Mouse (Mus musculus) kidney, adult 8-10 months (tissue): Measurements from ENCODE around the gene Nudt19.
"Not testable (repeated sequence)": the region's sequence is repeated elsewhere in the genome, so short reads cannot be mapped to it uniquely, and the experiment has no call there.

Source experiments
- DNase-seq, 2 experiments: peaks; one replicate each; pipeline ENCODE4 v3.0.0; 2022

Nudt19 gene

GRCm38 (mm10) chr7:35556205-35556603 is at the start of gene Nudt19:
Nudt19 (minus strand) TSS chr7:35556304.
- no peak for DNase-seq

DNA sequence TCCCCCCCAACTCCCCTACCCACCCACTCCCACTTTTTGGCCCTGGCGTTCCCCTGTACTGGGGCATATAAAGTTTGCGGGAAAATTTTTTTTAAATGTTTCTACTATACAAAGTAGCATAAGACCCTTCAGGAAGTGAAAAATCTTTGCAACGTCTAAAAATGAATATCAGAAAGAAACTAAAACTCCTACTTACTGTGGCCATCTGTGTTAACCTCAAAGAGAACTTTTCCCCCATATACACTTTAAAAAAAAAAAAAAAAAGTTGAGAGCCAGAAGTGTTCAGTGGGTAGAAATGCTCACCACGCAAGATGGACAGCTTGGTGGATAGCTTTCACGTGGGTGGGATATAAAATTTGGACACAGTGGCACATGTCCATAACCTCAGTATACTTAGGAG is 46.7 kb upstream of the Nudt19 start:
- no peak for DNase-seq

GRCm38 (mm10) chr7:35601106-35601505 is 45.0 kb upstream of the Nudt19 start:
- no peak for DNase-seq

DNA sequence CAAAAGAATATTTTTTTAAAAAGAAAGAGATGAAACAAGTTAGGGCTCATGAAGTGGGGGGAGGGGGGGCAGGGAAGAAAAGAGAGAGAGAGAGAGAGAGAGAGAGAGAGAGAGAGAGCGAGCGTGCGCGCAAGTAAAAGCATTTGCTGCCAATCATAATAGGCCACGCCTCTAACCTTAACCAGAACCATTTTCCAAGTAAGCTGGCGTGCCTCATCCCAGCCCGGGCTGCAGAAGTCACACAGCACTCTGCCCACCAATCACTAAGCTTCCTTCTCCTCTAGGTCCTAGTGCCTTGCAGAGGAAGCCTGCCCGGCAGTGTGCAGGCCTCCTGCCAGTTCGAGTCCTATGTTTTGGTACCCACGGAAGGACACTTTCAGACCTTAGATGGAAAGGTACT is 43.9 kb upstream of the Nudt19 start:
- no peak for DNase-seq

GRCm38 (mm10) chr7:35599492-35599891 is 43.4 kb upstream of the Nudt19 start:
- no peak for DNase-seq

DNA sequence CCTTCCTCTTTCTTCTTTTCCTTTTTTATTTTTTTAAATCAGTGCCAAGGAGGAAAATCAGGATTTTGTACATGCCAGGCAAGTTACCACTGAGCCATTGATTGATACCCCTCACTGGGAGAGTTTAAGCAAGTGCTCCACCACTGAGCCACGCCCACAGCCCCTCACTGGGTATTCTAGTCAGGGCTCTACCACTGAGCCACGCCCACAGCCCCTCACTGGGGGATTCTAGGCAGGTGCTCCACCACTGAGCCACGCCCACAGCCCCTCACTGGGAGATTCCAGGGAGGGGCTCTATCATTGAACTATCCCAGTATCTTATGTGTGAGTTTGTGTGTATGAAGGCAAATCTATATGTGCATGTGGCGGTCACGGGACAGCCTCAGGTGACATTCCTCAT is 38.2 kb upstream of the Nudt19 start:
- no peak for DNase-seq

- DNase-seq: no peak
Measured at GRCm38 (mm10) chr7:35590731-35591191, 34.7 kb upstream of the Nudt19 start.

GRCm38 (mm10) chr7:35589485-35589884 is 33.4 kb upstream of the Nudt19 start:
- no peak for DNase-seq

DNA sequence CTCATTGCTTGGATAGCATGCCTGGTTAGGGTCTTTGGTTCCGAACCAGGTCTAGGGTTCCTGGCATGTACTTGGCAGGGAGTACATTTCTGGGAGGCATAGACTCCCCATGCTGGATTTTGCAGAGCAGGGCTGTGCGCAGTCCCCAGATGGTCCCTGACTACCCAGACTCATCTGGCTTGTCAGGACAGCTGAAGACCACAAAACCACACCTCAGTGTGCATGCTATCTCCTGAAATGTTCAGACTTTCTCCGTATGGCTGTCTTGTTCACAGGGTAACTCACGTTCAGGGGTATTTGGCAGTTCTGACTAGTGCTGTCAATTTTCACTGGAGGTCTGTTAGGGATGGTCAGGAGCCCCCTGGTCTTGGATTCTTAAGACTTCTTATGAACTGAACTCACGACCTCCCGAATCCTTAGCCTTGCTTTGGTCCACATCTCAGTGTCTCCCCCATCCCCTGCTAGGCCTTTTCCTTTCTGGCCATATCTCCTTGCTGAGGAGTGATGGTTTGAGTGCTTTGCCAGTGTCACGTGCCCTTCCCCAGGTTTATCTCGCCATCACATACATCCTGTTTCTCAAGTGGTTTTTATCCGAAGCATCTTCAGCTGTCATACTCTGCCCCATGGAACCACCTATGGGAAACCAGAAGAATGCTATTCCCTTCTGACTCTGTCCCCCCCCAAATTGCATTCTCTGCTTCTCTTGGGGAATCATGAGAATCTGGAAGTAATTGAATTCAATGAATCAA is 32.8 kb upstream of the Nudt19 start:
- DNase-seq: no peak

DNA sequence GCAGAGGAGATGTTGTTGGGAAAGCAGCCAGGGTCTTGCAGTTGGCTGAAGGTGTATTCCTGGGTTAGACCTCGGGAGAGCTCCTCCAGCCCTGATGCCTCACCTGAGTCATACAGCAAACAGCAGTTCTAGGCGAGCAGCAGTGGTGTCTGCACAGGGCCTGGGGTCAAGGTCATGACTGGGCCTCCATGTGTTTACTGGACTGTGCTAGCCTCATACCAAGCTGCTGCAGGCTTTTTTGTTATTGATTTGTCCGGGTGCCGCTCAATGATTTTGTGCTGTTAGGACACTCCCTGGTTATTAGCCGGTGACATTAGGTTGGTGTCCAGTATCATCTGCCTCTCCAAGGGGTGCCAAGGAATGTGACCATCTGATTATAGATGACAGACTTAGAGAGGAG is 31.6 kb upstream of the Nudt19 start:
- DNase-seq: no peak

- no peak for DNase-seq
Measured at GRCm38 (mm10) chr7:35586906-35587445, 30.9 kb upstream of the Nudt19 start.

GRCm38 (mm10) chr7:35586055-35586905 is 30.2 kb upstream of the Nudt19 start, which contains the start of gene Ankrd27:
Ankrd27 (plus strand) TSS chr7:35586244.
- peak; percentile 97 to 98 for DNase-seq

DNA sequence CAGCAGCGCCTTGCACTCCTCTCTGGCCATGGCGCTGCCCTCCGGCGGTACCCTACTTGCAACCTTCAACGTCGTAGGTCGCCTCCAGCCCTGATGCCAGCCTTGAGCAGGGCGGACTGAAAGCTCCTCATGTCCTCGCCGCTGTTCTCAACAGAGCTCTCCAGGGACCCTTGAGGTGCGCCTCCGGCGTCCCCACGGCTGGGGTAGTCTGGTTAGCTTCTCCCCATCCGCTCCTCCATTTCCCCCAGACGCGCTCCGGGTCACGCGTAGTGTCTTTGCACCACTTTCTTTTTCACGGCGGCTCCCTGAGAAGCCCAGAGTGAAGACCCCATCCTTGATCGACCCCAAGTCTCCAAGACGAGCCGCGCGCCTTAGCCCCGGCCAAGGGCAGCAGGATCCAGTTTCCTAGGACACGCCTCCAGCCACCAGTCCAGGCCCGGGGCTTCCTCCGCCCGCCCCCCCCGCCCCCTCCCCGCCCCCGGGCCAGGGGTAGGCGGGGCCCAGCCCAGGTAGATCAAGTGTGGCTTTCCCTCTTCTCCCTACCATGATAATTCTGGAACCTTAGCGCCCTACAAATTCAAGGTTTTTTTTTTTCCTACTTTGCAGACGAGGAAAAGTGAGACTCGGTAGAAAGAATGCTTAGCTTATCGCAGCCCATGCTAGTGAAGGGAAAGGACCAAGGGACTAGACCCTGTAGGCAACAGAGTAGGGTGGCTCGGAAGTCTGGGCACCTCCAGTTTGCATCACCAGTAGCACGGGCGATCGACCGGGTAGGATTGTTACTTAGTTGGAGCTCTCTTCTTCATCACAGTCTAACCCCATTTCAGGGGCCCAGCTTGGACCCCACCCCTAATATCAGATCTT is 29.3 kb upstream of the Nudt19 start, which contains the start of gene Rgs9bp:
Gene Rgs9bp, minus strand, starts transcription at position 392 of the 864 bp plus-strand sequence.
- DNase-seq: peak; percentile 49 to 51

GRCm38 (mm10) chr7:35584786-35585190 is 28.7 kb upstream of the Nudt19 start:
- DNase-seq: no peak

GRCm38 (mm10) chr7:35584068-35584785 is 28.1 kb upstream of the Nudt19 start:
- DNase-seq: no peak

DNA sequence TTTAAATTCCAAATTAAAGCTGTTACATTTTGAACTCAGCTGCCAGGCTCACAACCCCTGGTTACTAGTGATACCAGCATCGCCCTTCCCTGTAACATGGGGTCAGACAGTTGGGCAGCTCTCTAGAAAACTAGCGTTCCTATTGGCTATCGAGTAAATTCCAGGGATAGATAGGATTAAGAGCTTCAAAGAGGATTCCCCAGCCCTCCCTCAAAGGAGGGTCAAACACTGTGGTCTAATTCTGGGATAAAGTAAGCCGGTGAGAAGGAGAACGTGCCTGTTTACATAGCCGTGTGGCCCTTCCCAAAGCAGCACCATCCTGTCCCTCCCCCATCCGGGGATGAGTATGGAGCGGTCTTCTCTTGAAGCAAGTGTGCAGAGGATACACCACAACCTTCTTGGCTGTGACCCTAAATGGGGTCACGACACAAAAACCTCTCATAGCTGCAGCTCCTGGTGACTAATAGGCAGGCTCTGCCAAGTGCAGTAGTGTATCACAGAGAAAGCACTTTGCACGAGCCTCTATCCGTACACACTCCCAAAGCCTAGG is 27.4 kb upstream of the Nudt19 start:
- DNase-seq: no peak

DNA sequence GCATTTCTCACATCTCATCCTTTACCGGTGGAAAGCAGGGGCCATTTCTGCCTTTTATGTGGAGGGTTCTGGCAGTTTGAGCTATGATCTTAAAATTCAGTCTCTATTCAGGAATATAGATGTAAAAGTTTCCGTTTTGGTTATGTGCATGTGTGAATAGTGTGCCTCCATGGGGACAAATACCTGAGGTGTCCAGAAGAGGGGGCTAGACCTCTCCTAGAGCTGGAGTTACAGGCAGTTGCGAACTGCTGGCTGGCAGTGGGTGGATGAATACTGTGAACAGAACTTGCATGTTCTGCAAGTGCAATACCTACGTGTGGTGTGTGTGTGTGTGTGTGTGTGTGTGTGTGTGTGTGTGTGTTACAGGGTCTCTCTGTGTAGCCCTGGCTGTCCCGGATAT is 26.6 kb upstream of the Nudt19 start:
- DNase-seq: no peak

GRCm38 (mm10) chr7:35579849-35580248 is 23.7 kb upstream of the Nudt19 start:
- DNase-seq: peak in 1 of 2 experiments; percentile 53

DNA sequence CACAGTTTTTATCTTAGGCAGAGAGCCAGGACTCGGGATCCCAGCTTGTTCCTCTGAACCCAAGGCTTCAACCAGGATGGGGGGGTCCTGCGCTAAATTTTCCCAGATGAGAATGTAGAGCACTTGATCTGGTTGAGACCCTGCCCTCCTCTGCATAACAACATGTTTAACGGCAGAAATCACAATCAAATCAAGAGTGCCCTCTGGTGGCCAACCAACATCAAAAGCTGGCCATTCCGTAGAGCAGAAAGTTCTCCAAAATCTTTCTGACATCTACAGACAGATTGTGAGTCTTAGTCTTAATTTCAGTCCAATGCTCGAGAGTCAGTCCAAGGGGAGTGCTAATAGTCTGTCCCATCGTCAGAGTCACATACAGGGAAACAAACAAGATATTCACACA is 14.8 kb upstream of the Nudt19 start:
- DNase-seq: not testable (repeated sequence)

DNA sequence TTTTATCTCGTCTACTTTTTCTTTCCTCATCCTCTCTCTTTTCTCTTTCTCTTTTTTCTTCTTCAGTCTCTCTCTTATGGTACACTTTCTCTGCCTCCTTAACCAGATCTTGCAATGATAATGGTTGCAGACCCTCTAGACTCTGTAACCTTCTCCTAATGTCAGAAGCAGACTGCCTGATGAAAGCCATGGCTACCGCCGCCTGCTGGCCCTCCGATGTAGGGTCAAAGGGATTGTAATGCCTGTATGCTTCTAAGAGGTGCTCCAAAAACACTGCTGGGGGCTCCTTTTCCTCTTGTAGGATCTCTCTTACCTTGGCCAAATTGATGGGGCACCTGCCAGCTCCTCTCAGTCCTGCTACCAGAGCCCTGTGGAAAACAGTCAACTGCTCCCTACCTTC is 13.6 kb upstream of the Nudt19 start:
- not testable (repeated sequence) for DNase-seq

DNA sequence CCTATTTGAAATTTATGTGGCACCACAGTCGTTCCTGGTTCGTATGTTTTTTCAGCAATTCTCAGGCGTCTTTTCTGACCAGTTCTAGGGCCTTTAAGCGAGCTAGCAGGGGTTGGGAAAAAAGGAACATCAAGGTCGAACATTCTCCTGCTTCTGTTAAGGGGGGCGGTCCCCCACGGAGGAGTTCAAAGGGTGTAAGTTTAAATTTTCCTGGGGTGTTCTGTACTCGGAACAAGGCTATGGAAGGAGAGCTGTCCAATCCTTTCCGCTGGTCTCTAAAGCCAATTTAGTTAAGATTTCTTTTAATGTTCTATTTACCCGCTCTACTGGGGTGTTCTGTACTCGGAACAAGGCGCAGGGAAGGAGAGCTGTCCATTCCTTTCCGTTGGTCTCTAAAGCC is 9.9 kb upstream of the Nudt19 start:
- DNase-seq: peak; percentile 53 to 71
